Mouse (Mus musculus) small intestine, adult 2 months (tissue): ENCODE data around the gene Ptk6. TPM values are rescaled to one million over a fixed set of nuclear protein-coding genes. Genes with fewer than 3 reads are reported as not detected.

ENCODE experiments used
- H3K27ac ChIP-seq: fragments of 200-500 bp; 2 replicates; pipeline ENCODE4 v1.5.1; 2012; ENCODE audit warnings: low read depth, low read length, control low read depth, inconsistent platforms; ENCODE audit not compliant: insufficient read depth
- H3K27me3 ChIP-seq: fragments of 200-500 bp; 2 replicates; pipeline ENCODE4 v1.6.1; 2012; ENCODE audit warnings: mild to moderate bottlenecking, moderate library complexity, low read length, inconsistent platforms; ENCODE audit not compliant: control insufficient read depth, insufficient read depth
- H3K36me3 ChIP-seq: fragments of 200-500 bp; 2 replicates; pipeline ENCODE4 v1.6.1; 2012; ENCODE audit warnings: mild to moderate bottlenecking, low read length, control low read depth, inconsistent platforms; ENCODE audit not compliant: control insufficient read depth, insufficient read depth
- H3K4me1 ChIP-seq: fragments of 200-500 bp; 2 replicates; pipeline ENCODE4 v1.6.1; 2012; ENCODE audit warnings: low read length, inconsistent platforms, mixed read lengths; ENCODE audit not compliant: control insufficient read depth, insufficient read depth, insufficient read length
- H3K4me3 ChIP-seq: fragments of 200-500 bp; 2 replicates; pipeline ENCODE4 v1.5.1; 2012; ENCODE audit warnings: low read depth, mild to moderate bottlenecking, control low read depth, inconsistent platforms, low read length, moderate library complexity
- CTCF ChIP-seq: fragments of 200-500 bp; IDR thresholded peaks from 2 replicates; pipeline ENCODE4 v1.5.1; 2012; ENCODE audit warnings: low read depth, mild to moderate bottlenecking, control low read depth, inconsistent platforms, low read length, moderate library complexity, mixed read lengths; ENCODE audit not compliant: insufficient replicate concordance, insufficient read length; ENCODE audit errors: extremely low read depth
- POLR2A ChIP-seq: fragments of 200-500 bp; IDR thresholded peaks from 2 replicates; pipeline ENCODE4 v1.6.1; 2012; ENCODE audit warnings: low read depth, mild to moderate bottlenecking, control low read depth, inconsistent platforms, low read length, moderate library complexity
- WGBS: fragments of 180-500 bp; shearing (Covaris S2); methylation state at CpG from one replicate; pipeline ENCODE4 v1.1.7; 2018; 5-methylcytosine and 5-hydroxymethylcytosine counted together
- polyA plus RNA-seq: library from polyadenylated mRNA; depleted of rRNA; stranded (reverse); fragments of >200 nt; gene quantifications from 2 replicates; pipeline ENCODE4 v1.2.3, GENCODE M21; 2012; rRNA removed

The Ptk6 gene
- polyA plus RNA-seq, 1 experiment = 9.5 TPM

DNA sequence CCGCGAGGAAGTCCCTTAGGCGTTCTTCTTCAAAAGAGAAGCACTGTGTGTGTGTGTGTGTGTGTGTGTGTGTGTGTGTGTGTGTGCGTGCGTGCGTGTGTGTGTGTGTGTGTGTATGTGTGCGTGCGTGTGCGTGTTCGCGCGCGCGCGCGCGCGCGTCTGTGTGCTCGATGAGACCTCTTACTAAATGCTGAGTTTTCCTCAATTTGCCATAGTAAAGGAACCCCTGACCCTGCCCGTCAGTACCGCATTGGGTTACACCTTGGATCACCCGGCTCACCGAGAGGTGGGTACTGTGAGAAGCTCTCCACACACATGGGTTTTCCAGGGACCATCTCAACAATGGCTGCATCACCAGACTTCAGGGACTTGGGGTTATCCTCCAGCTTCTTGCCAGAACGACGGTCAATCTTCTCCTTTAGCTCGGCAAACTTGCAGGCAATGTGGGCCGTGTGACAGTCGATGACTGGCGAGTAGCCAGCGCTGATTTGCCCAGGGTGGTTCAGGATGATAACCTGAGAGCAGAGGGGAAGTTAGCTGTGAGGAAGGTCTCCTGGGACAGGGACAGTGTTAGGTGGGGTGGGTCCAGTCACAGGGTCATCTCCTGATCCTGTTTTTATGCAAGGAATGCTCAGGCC is 54.2 kb downstream of the Ptk6 start:
- Histone ChIP-seq H3K4me3 (peak overlapping the region; percentile 49; the same call in 1 of the 2 replicates), H3K27ac (no peak overlapping the region), H3K27me3 (peaks cover 13% of the 10 kb centered on the region), H3K36me3 (no peaks in the 10 kb centered on the region), H3K4me1 (peaks cover 4% of the 10 kb centered on the region; the same call in 1 of the 2 replicates)
- TF ChIP-seq POLR2A = no peak
- 9% methylated on average over 31 of the region's 31 CpGs for WGBS

DNA sequence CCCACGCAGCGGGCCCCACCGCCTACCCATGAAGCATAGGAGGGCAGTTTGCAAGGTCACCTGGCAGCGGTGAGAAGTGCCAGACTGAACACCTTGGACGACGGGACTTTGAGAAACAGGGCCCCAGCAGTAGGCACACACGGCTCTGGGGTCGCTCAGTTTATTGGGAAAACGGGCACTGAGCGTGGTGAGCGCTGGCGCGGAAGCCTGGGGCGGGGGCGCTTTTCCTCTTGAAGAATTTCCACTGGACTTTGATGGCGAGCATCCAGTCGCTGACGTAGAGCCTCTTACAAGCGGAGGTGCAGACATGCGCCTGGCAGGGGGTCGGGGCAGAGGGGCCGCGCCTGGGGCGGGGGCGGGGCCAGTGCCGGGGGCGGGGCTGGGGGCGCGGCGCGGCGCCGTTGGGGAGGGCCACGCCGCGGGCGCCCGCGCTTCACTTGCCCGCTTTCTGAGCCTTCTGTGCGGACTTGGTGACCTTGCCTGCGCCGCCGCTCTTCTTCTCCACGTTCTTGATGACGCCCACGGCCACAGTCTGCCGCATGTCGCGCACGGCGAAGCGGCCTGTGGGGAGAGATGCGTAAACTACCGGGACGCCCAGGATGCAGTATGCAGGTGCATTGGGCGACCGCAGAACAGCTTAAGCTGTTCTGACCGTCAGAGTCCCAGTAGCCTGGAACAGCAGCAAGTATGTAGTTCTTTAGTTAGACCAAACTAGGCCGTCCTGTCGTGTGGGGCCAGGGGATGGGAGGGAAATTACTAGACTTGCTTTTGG is 54.9 kb downstream of the Ptk6 start:
- Histone ChIP-seq H3K27me3 (peaks cover 13% of the 10 kb centered on the region), H3K36me3 (no peaks in the 10 kb centered on the region), H3K4me3 (peak overlapping the region; percentile 49), H3K27ac (no peak overlapping the region), H3K4me1 (peaks cover 4% of the 10 kb centered on the region; the same call in 1 of the 2 replicates)
- 1% methylated on average over 53 of the region's 61 CpGs for WGBS
- TF ChIP-seq POLR2A = no peak
- no peak for TF ChIP-seq CTCF

DNA sequence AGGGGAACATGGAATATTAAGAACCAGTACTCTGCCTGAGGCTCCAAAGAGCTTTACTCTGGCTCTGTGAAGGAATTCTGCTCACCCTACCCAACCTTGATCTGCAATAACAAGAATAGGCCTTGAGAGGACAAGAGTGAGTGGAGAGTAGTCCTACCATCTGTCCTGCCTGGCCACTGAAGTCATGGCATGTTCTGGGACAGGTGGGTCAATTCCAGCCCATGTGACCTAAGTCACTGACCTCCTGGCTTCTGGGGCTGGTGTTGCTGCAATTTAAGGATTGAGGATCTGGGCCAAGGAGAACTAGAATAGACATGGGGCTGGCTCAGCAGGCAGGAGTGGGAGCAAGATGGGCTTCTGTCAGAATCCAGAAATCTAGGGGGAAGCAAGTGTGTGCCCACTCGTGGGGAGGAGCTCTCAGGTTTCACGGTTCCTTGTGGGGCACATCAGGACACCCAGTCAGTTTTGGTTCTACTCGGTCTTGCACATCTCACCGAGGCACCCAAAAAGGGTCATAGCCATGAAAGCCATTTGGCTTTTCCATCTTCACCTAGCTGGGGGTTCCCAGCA is 55.5 kb downstream of the Ptk6 start:
- TF ChIP-seq POLR2A (no peak), CTCF (no peak)

DNA sequence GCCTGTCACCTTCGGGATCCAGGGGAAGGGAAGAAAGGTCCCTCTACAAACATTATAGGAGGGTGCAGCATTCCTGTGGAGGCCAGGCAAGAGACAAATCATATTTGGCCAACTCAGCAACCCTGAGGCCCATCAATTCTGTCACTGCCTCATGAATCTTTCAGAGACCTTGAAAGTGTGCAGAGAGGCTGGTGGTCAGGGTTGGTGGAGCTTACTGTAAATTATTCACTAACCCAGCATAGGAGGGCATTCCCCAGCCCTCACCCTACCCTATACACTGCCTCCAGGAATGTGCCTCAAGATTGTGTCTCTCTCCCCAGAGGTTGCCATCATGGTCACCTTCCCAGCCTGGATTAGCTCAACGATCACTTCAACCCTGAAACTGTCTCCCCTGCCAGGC is 57.9 kb downstream of the Ptk6 start:
- TF ChIP-seq POLR2A (no peak), CTCF (no peak)

More for the DNA sequence above, 55.5 kb downstream of the Ptk6 start:
- WGBS = 48% methylated on average over 4 of the region's 4 CpGs
- Histone ChIP-seq H3K36me3 (no peaks in the 10 kb centered on the region), H3K4me3 (no peak overlapping the region), H3K27me3 (peaks cover 13% of the 10 kb centered on the region), H3K4me1 (peaks cover 4% of the 10 kb centered on the region; the same call in 1 of the 2 replicates), H3K27ac (no peak overlapping the region)

More for the DNA sequence above, 57.9 kb downstream of the Ptk6 start:
- Histone ChIP-seq H3K36me3 (no peaks in the 10 kb centered on the region), H3K27me3 (peaks cover 8% of the 10 kb centered on the region), H3K27ac (no peak overlapping the region), H3K4me3 (no peak overlapping the region), H3K4me1 (peaks cover 4% of the 10 kb centered on the region; the same call in 1 of the 2 replicates)
- WGBS = 74% methylated on average over 2 of the region's 2 CpGs

Other genes starting within 250 kb of the Ptk6 start
- 2.1 and 4.8 TPM in 2 replicates for gene Nkain4, start 248.1 kb downstream of the Ptk6 start, polyA plus RNA-seq
- gene Arfgap1, start 235.6 kb downstream of the Ptk6 start, polyA plus RNA-seq = 30.2 and 47.9 TPM in 2 replicates
- gene Col20a1, start 216.3 kb downstream of the Ptk6 start, polyA plus RNA-seq = 1.5 and 2.9 TPM in 2 replicates
- gene Chrna4, start 159.2 kb downstream of the Ptk6 start, polyA plus RNA-seq = 0.04 TPM in 2 replicates
- 0.29 and 0.51 TPM in 2 replicates for gene Kcnq2, start 67.5 kb downstream of the Ptk6 start, polyA plus RNA-seq
- gene Eef1a2, start 45.8 kb downstream of the Ptk6 start, polyA plus RNA-seq = 1.6 and 3.4 TPM in 2 replicates
- gene Ppdpf, start 15.5 kb downstream of the Ptk6 start, polyA plus RNA-seq = 98.4 and 174 TPM in 2 replicates
- 0.56 and 0.93 TPM in 2 replicates for gene Srms, start 10.4 kb upstream of the Ptk6 start, polyA plus RNA-seq
- gene Fndc11, start 17.2 kb upstream of the Ptk6 start, polyA plus RNA-seq = 0.53 and 0.56 TPM in 2 replicates
- gene Helz2, start 39.2 kb upstream of the Ptk6 start, polyA plus RNA-seq = 36.1 and 67.3 TPM in 2 replicates
- 14.0 and 29.1 TPM in 2 replicates for gene Gmeb2, start 85.2 kb upstream of the Ptk6 start, polyA plus RNA-seq
- gene Stmn3, start 111.7 kb upstream of the Ptk6 start, polyA plus RNA-seq = 0.90 and 1.3 TPM in 2 replicates
- 16.4 and 24.7 TPM in 2 replicates for gene Rtel1, start 117.0 kb upstream of the Ptk6 start, polyA plus RNA-seq
- 15.7 and 20.7 TPM in 2 replicates for gene Zgpat, start 162.1 kb upstream of the Ptk6 start, polyA plus RNA-seq
- 15.8 and 23.5 TPM in 2 replicates for gene Arfrp1, start 162.6 kb upstream of the Ptk6 start, polyA plus RNA-seq
- 53.5 and 89.8 TPM in 2 replicates for gene Lime1, start 177.3 kb upstream of the Ptk6 start, polyA plus RNA-seq